Mouse (Mus musculus) CH12.LX (cell line): ENCODE measurements around the gene Psmd3. TPM values are rescaled to one million over a fixed set of nuclear protein-coding genes. Genes with fewer than 3 reads are reported as not detected.

ENCODE experiments used
- DNase-seq: peaks from one replicate; pipeline ENCODE4 v3.0.0-alpha.2; 2013; ENCODE audit errors: extremely low read depth
- H3K27ac ChIP-seq: 2 replicates; pipeline ENCODE4 v1.5.1; 2012; ENCODE audit warnings: low read depth, mild to moderate bottlenecking, control low read depth, moderate library complexity; ENCODE audit not compliant: insufficient read depth
- H3K27me3 ChIP-seq: replicated peaks from 2 replicates; pipeline ENCODE3; 2012; ENCODE audit warnings: inconsistent platforms
- H3K36me3 ChIP-seq, 2 experiments: replicated peaks in 1 of 2; 2 replicates each; pipeline versions ENCODE3 to v1.6.1; 2012; ENCODE audit warnings: inconsistent platforms in 1 of 2, low read length in 1 of 2, mild to moderate bottlenecking in 1 of 2, mixed read lengths in 1 of 2, moderate library complexity in 1 of 2; ENCODE audit not compliant: control insufficient read depth in 1 of 2, insufficient read depth in 1 of 2
- H3K4me1 ChIP-seq, 2 experiments: 2 replicates each; pipeline ENCODE4 v1.6.1; 2012; ENCODE audit warnings: inconsistent platforms in 1 of 2, moderate library complexity in 1 of 2; ENCODE audit not compliant: insufficient read depth in 2 of 2, control insufficient read depth in 1 of 2
- H3K4me2 ChIP-seq: 2 replicates; pipeline ENCODE4 v1.6.1; 2012; ENCODE audit warnings: low read depth, mild to moderate bottlenecking, control low read depth; ENCODE audit not compliant: poor library complexity, insufficient read depth, severe bottlenecking
- H3K4me3 ChIP-seq, 3 experiments: fragments of 150-350 bp in 1 of 3; sonication (generic) in 1 of 3; replicated peaks in 1 of 3; 2 replicates each; pipeline versions ENCODE3 to v1.5.1; 2011 to 2012; ENCODE audit warnings: low read depth in 2 of 3, low read length in 2 of 3, mild to moderate bottlenecking in 2 of 3, moderate library complexity in 2 of 3, control low read depth in 1 of 3, improper control_type of control experiment in 1 of 3, inconsistent platforms in 1 of 3, mixed read lengths in 1 of 3; ENCODE audit not compliant: poor library complexity in 1 of 3
- H3K79me2 ChIP-seq: replicated peaks from 2 replicates; pipeline ENCODE4 v1.6.1; 2012; ENCODE audit warnings: mild to moderate bottlenecking, moderate library complexity; ENCODE audit not compliant: control insufficient read depth, poor library complexity, insufficient read depth, severe bottlenecking; ENCODE audit errors: extremely low read depth
- H3K9ac ChIP-seq: 2 replicates; pipeline ENCODE4 v1.6.1; 2012; ENCODE audit warnings: low read depth, mild to moderate bottlenecking, control low read depth, moderate library complexity; ENCODE audit not compliant: insufficient read depth
- H3K9me3 ChIP-seq: replicated peaks from 2 replicates; pipeline ENCODE3; 2012; ENCODE audit warnings: low read length, inconsistent platforms, mixed read lengths
- BHLHE40 ChIP-seq: IDR thresholded peaks from 2 replicates; pipeline ENCODE4 v1.6.1; 2011; ENCODE audit warnings: mild to moderate bottlenecking, low read depth, low read length, improper control_type of control experiment
- ELF1 ChIP-seq: IDR thresholded peaks from 2 replicates; pipeline ENCODE4 v1.6.1; 2014; ENCODE audit warnings: low read depth, mild to moderate bottlenecking, inconsistent platforms, low read length, improper control_type of control experiment
- ETS1 ChIP-seq: conservative IDR thresholded peaks from 2 replicates; pipeline ENCODE4 v1.6.1; 2012; ENCODE audit warnings: low read depth, mild to moderate bottlenecking, inconsistent platforms, low read length, improper control_type of control experiment, moderate library complexity
- GABPA ChIP-seq: IDR thresholded peaks from 2 replicates; pipeline ENCODE4 v1.6.1; 2012; ENCODE audit warnings: low read depth, low read length, improper control_type of control experiment, inconsistent platforms; ENCODE audit not compliant: insufficient replicate concordance
- JUN ChIP-seq: IDR thresholded peaks from 2 replicates; pipeline ENCODE4 v1.6.1; 2011; ENCODE audit warnings: low read depth, mild to moderate bottlenecking, low read length, improper control_type of control experiment, moderate library complexity; ENCODE audit not compliant: insufficient read depth
- MAZ ChIP-seq: IDR thresholded peaks from 2 replicates; pipeline ENCODE4 v1.6.1; 2012; ENCODE audit warnings: low read depth, mild to moderate bottlenecking, inconsistent platforms, low read length, improper control_type of control experiment, moderate library complexity
- MEF2A ChIP-seq: IDR thresholded peaks from 2 replicates; pipeline ENCODE4 v1.6.1; 2014; ENCODE audit warnings: low read depth, mild to moderate bottlenecking, inconsistent platforms, low read length, improper control_type of control experiment, borderline replicate concordance
- NRF1 ChIP-seq: IDR thresholded peaks from 2 replicates; pipeline ENCODE4 v1.6.1; 2014; ENCODE audit warnings: low read depth, mild to moderate bottlenecking, inconsistent platforms, low read length, improper control_type of control experiment, moderate library complexity
- PAX5 ChIP-seq: IDR thresholded peaks from 2 replicates; pipeline ENCODE4 v1.6.1; 2012; ENCODE audit warnings: low read length, inconsistent platforms, mixed read lengths
- POLR2A ChIP-seq: IDR thresholded peaks from 2 replicates; pipeline ENCODE4 v1.6.1; 2011; ENCODE audit warnings: low read depth, mild to moderate bottlenecking, improper control_type of control experiment, low read length
- POLR2AphosphoS2 ChIP-seq: IDR thresholded peaks from 2 replicates; pipeline ENCODE4 v1.6.1; 2011; ENCODE audit warnings: low read depth, low read length, improper control_type of control experiment
- RAD21 ChIP-seq: IDR thresholded peaks from 2 replicates; pipeline ENCODE4 v1.6.1; 2011; ENCODE audit warnings: low read depth, mild to moderate bottlenecking, low read length, improper control_type of control experiment, moderate library complexity
- SIN3A ChIP-seq: IDR thresholded peaks from 2 replicates; pipeline ENCODE4 v1.6.1; 2012; ENCODE audit warnings: low read length, improper control_type of control experiment, inconsistent platforms
- TBP ChIP-seq: conservative IDR thresholded peaks from 2 replicates; pipeline ENCODE4 v1.6.1; 2011; ENCODE audit warnings: low read depth, low read length, improper control_type of control experiment
- UBTF ChIP-seq: IDR thresholded peaks from 2 replicates; pipeline ENCODE4 v1.6.1; 2012; ENCODE audit warnings: low read depth, mild to moderate bottlenecking, inconsistent platforms, low read length, improper control_type of control experiment, moderate library complexity
- ZKSCAN1 ChIP-seq: IDR thresholded peaks from 2 replicates; pipeline ENCODE4 v1.6.1; 2012; ENCODE audit warnings: low read depth, inconsistent platforms, low read length, improper control_type of control experiment, borderline replicate concordance
- ZNF384 ChIP-seq: IDR thresholded peaks from 2 replicates; pipeline ENCODE4 v1.6.1; 2012; ENCODE audit warnings: low read depth, low read length, improper control_type of control experiment, inconsistent platforms
- dilution Hi-C: fragments of 300-500 bp; cut with MboI; formaldehyde crosslinking; loops from 2 replicates; pipeline ENCODE4 v1.14.3; 2020; ENCODE audit warnings: low sequenced_read_pairs; ENCODE audit not compliant: extremely low pct_unique_long_range_greater_than_20kb, extremely low pct_ligation_motif_present
- in situ Hi-C: fragments of 300-500 bp; cut with MboI; formaldehyde crosslinking; loops from 3 replicates; pipeline ENCODE4 v1.14.3; 2019; ENCODE audit warnings: low sequenced_read_pairs, low pct_ligation_motif_present, low pct_unique_long_range_greater_than_20kb, mixed read lengths
- polyA plus RNA-seq: library from polyadenylated mRNA; unstranded; fragments of >175 nt; gene quantifications from 2 replicates; pipeline ENCODE4 v1.2.1, GENCODE M21; 2012; ENCODE audit warnings: low read depth; ENCODE audit not compliant: insufficient read length
- total RNA-seq, 2 experiments: library from RNA; depleted of rRNA; stranded (reverse); fragments of 300-350 nt in 1 of 2; fragments of >200 nt in 1 of 2; gene quantifications; 2 replicates each; pipeline ENCODE4 v1.2.3; 2012 to 2014

Psmd3 gene
- total and polyA plus RNA-seq, 3 experiments = 166 to 354 (median 291) TPM

GRCm38 (mm10) chr11:98741622-98742396, 59.5 kb downstream of the Psmd3 start (continued):
- no peak for TF ChIP-seq UBTF

- Histone ChIP-seq H3K4me1 (peaks cover 21 to 27% of the 10 kb centered on the region in 2 experiments), H3K36me3 (no peaks in the 10 kb centered on the region), H3K4me2 (peak overlapping the region; percentile 67), H3K79me2 (no peaks in the 10 kb centered on the region), H3K4me3 (peak overlapping the region; percentile 62 to 81 (median 66)), H3K27me3 (peaks cover 75% of the 10 kb centered on the region), H3K9ac (peak overlapping the region; percentile 88; the same call in 1 of the 2 replicates), H3K27ac (no peak overlapping the region), H3K9me3 (no peaks in the 10 kb centered on the region)
- TF ChIP-seq MEF2A (no peak), NRF1 (peak; percentile 41; the same call in 1 of the 2 replicates)
- dilution Hi-C loops (no loop called here), in situ Hi-C loops (no loop called here)
- DNase-seq = no peak
Observed at GRCm38 (mm10) chr11:98742397-98743291, 60.3 kb downstream of the Psmd3 start.

GRCm38 (mm10) chr11:98743655-98744345, 61.4 kb downstream of the Psmd3 start:
- no peak overlapping the region for H3K27ac ChIP-seq
- TF ChIP-seq PAX5 = no peak
- TF ChIP-seq, all 38 proteins: peak for 0
- DNase-seq = no peak
- no peaks in the 10 kb centered on the region for H3K9me3 ChIP-seq
- H3K36me3 ChIP-seq = no peaks in the 10 kb centered on the region
- in situ Hi-C loops = no loop called here
- H3K79me2 ChIP-seq = no peaks in the 10 kb centered on the region
- peaks cover 69% of the 10 kb centered on the region for H3K27me3 ChIP-seq
- no peak overlapping the region for H3K9ac ChIP-seq
- H3K4me2 ChIP-seq = no peak overlapping the region
- H3K4me3 ChIP-seq = no peak overlapping the region
- dilution Hi-C loops = no loop called here
- H3K4me1 ChIP-seq = peaks cover 25 to 34% of the 10 kb centered on the region in 2 experiments

- Histone ChIP-seq H3K27ac (no peak overlapping the region), H3K4me2 (no peak overlapping the region), H3K4me1 (peaks cover 28 to 34% of the 10 kb centered on the region in 2 experiments), H3K36me3 (no peaks in the 10 kb centered on the region), H3K79me2 (no peaks in the 10 kb centered on the region), H3K9ac (no peak overlapping the region), H3K9me3 (no peaks in the 10 kb centered on the region), H3K4me3 (no peak overlapping the region), H3K27me3 (peaks cover 63% of the 10 kb centered on the region)
- dilution Hi-C loops = no loop called here
- no peak for DNase-seq
- in situ Hi-C loops = loop anchor here (5.0 kb wide), 1 partner anchor 38 kb away; no protein-coding TSS in a partner anchor
- TF ChIP-seq MAZ = no peak
- TF ChIP-seq GABPA = no peak
- no peak for TF ChIP-seq ZNF384
- TF ChIP-seq JUN = no peak
- no peak for TF ChIP-seq RAD21
- no peak for TF ChIP-seq POLR2A
- no peak for TF ChIP-seq ELF1
- no peak for TF ChIP-seq TBP
- no peak for TF ChIP-seq BHLHE40
- no peak for TF ChIP-seq ETS1
- TF ChIP-seq POLR2AphosphoS2 = no peak
- TF ChIP-seq ZKSCAN1 = no peak
- no peak for TF ChIP-seq PAX5
- no peak for TF ChIP-seq SIN3A
- TF ChIP-seq NRF1 = no peak
Observed at GRCm38 (mm10) chr11:98744456-98745019, 62.2 kb downstream of the Psmd3 start.
